In the genomic region with DNA sequence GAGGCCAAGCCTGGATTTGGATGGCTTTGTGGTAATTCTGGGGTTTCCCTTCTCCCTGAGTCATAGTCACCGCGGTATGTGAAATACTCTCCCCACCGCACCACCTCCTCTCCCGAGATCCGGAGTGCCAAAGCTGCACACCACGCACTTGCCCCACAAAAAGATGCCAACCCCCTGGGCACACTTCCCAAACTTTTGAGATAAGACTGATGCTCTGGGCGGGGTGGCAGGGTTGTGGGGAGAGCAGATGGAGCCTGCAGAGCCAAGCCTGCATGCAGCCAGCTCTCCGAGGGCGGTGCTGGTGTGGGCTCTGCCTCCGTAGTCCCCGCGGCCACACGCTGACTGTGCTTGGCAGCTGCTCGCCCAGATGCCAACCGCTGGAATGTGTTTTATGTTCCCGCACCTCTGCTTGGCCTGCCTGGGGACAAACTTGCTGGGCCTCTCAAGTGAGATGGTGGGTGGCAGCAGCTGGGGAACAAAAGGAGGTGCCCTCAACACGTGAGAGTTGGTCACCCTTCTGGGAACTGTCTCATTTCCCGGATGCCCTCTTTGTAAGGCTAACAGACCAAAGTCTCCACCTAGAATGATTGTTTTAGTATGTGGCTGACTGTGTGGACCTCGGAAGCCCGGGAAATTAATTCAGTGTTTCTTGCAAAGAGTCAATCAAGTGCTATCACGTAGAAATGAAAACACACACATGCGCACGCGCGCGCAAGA, we compare ENCODE assay signal across 8 mouse cellular contexts.
DNase-seq lines count a peak whose midpoint lies in the region; ATAC-seq and TF ChIP-seq lines count a peak whose summit lies in the region.
"Not testable (repeated sequence)": the region's sequence is repeated elsewhere in the genome, so short reads cannot be mapped to it uniquely, and the experiment has no call there.

No protein-coding gene starts in this region.

- WGBS in hindbrain, embryonic 11.5 days, result 24% methylated on average over 26 of the region's 26 CpGs
- WGBS in lung, embryonic 15.5 days, result 24% methylated on average over 26 of the region's 26 CpGs
- WGBS in neural tube, embryonic 14.5 days, result 28% methylated on average over 21 of the region's 26 CpGs

- H3K4me1 ChIP-seq in E14TG2a.4 (replicated peaks; ENCODE audit: low read depth, low read length); hindbrain, embryonic 11.5 days (replicated peaks; ENCODE audit: control insufficient read depth, insufficient read depth, low read length); lung, embryonic 15.5 days; neural tube, embryonic 14.5 days (ENCODE audit: control insufficient read depth, insufficient read depth, low read length): not testable (repeated sequence)

- H3K36me3 ChIP-seq in E14TG2a.4 (ENCODE audit: insufficient read depth, low read length); hindbrain, embryonic 11.5 days (ENCODE audit: control insufficient read depth, insufficient read depth, low read length); lung, embryonic 15.5 days; neural tube, embryonic 14.5 days (ENCODE audit: control insufficient read depth, insufficient read depth, low read length): not testable (repeated sequence)

- not testable (repeated sequence) for TF ChIP-seq CTCF in E14TG2a.4 (conservative IDR thresholded peaks at IDR 0.05; ENCODE audit: low read length)

- peak overlapping the region; percentile 38 for H3K4me2 ChIP-seq in hindbrain, embryonic 11.5 days (replicated peaks; ENCODE audit: low read depth, low read length)
- peak overlapping the region; percentile 73 for H3K4me2 ChIP-seq in lung, embryonic 15.5 days
- peak overlapping the region; percentile 60 for H3K4me2 ChIP-seq in neural tube, embryonic 14.5 days (ENCODE audit: low read depth, low read length)

- H3K9me3 ChIP-seq in E14TG2a.4 (ENCODE audit: low read length); hindbrain, embryonic 11.5 days (ENCODE audit: control insufficient read depth, low read length); lung, embryonic 15.5 days; neural tube, embryonic 14.5 days (ENCODE audit: control insufficient read depth, low read length): not testable (repeated sequence)

- not testable (repeated sequence) for H3K27me3 ChIP-seq in E14TG2a.4 (ENCODE audit: insufficient read depth, low read length); hindbrain, embryonic 11.5 days (ENCODE audit: control insufficient read depth, insufficient read depth, low read length); lung, embryonic 15.5 days; neural tube, embryonic 14.5 days (ENCODE audit: control insufficient read depth, insufficient read depth, low read length)

- H3K4me3 ChIP-seq in E14TG2a.4 (replicated peaks; ENCODE audit: low read length), result peak overlapping the region; percentile 70
- peak overlapping the region; percentile 12; the same call in 1 of the 2 replicates for H3K4me3 ChIP-seq in hindbrain, embryonic 11.5 days (ENCODE audit: low read depth, low read length)
- peak overlapping the region; percentile 35 for H3K4me3 ChIP-seq in lung, embryonic 15.5 days
- H3K4me3 ChIP-seq in neural tube, embryonic 14.5 days (ENCODE audit: low read depth, low read length), result peak overlapping the region; percentile 30

- not testable (repeated sequence) for H3K27ac ChIP-seq in hindbrain, embryonic 11.5 days (ENCODE audit: low read depth, low read length); lung, embryonic 15.5 days; neural tube, embryonic 14.5 days (ENCODE audit: low read depth, low read length)

- ATAC-seq in hindbrain, embryonic 11.5 days (ENCODE audit: low FRiP score), result peak; percentile 82
- peak; percentile 82 for ATAC-seq in lung, embryonic 15.5 days (ENCODE audit: borderline replicate concordance, extremely low read depth, low FRiP score, low TSS enrichment)
- ATAC-seq in neural tube, embryonic 14.5 days (ENCODE audit: low read depth), result peak; percentile 91

- 0 out of 2 replicates have a peak overlapping the region, but pooled peaks have one; percentile 28 for H3K9ac ChIP-seq in hindbrain, embryonic 11.5 days (ENCODE audit: low read depth, low read length)
- H3K9ac ChIP-seq in lung, embryonic 15.5 days, result peak overlapping the region; percentile 29; the same call in 1 of the 2 replicates
- not testable (repeated sequence) for H3K9ac ChIP-seq in neural tube, embryonic 14.5 days (replicated peaks; ENCODE audit: low read depth, low read length)

- peak; percentile 45 to 62 for DNase-seq in cerebellum, postnatal 10 days
- DNase-seq in frontal cortex, postnatal 25 days (ENCODE audit: low spot score in 2 of 2), result peak; percentile 42 to 63
- DNase-seq in hindbrain, embryonic 11.5 days (ENCODE audit: low spot score), result peak; percentile 49
- DNase-seq in layer of hippocampus, postnatal 10 days (ENCODE audit: low spot score in 2 of 2), result peak; percentile 56 to 69
- DNase-seq in testis, postnatal 10 days (ENCODE audit: low spot score), result peak; percentile 42

Comparison
In these comparisons a context has a peak if more than half of its experiments do, and no peak if none do; other contexts are left out.
1. H3K4me3 ChIP-seq: peak in every context shown above with its lines; median percentile 70 in E14TG2a.4; 35 in lung, embryonic 15.5 days; 30 in neural tube, embryonic 14.5 days; 12 in hindbrain, embryonic 11.5 days.